11 mouse cellular contexts compared by ENCODE assay signal in genomic region chr7:135617776-135618175, GRCm38 (mm10).
A peak's percentile ranks its signal among the peaks of the same experiment; 100 is the strongest.
DNase-seq lines count a peak whose midpoint lies in the region; ATAC-seq and TF ChIP-seq lines count a peak whose summit lies in the region.
"Had no signal": no experiment of that assay in that cellular context is flagged by ENCODE, and none has a peak within 500 bp of the region (broad histone marks: within the 10 kb centered on the region; RNA-seq: fewer than 3 reads in every experiment).

No protein-coding gene starts in this region.

- peak; percentile 59 for DNase-seq in hindbrain, embryonic 11.5 days (ENCODE audit: low spot score)
- DNase-seq in hindbrain, embryonic 10.5 days (ENCODE audit: low spot score), result no peak
- DNase-seq in left cerebral cortex, postnatal 4 days, result peak; percentile 21
- peak; percentile 59 for DNase-seq in right cerebral cortex, postnatal 14 days
- DNase-seq in liver, embryonic 11.5 days (ENCODE audit: low spot score), result no peak
- DNase-seq in heart, adult 2 months, result no peak
- DNase-seq: embryo, embryonic 11 days; heart, adult 18-20 months had no signal

- intact Hi-C loops in left cerebral cortex, postnatal 4 days (cut with DNase I), result no loop called here
- intact Hi-C loops in heart, adult 2 months (cut with DNase I), result loop anchor here (2.0 kb wide), 1 partner anchor 81 kb away; the partner anchor contains the start of gene Ptpre

- H3K4me3 ChIP-seq in hindbrain, embryonic 11.5 days (ENCODE audit: low read depth, low read length), result no peak overlapping the region
- H3K4me3 ChIP-seq in hindbrain, embryonic 10.5 days, result no peak overlapping the region
- no peak overlapping the region for H3K4me3 ChIP-seq in liver, embryonic 11.5 days (ENCODE audit: low read depth, low read length)
- H3K4me3 ChIP-seq in heart, adult 2 months, result no peak overlapping the region
- H3K4me3 ChIP-seq in kidney, embryonic 16.5 days (ENCODE audit: low read length), result no peak overlapping the region

- no peaks in the 10 kb centered on the region for H3K4me1 ChIP-seq in hindbrain, embryonic 11.5 days (replicated peaks; ENCODE audit: control insufficient read depth, insufficient read depth, low read length)
- 0 out of 2 replicates have a peak, but pooled peaks cover 11% of the 10 kb centered on the region for H3K4me1 ChIP-seq in hindbrain, embryonic 10.5 days (replicated peaks)
- H3K4me1 ChIP-seq in liver, embryonic 11.5 days (replicated peaks; ENCODE audit: control insufficient read depth, insufficient read depth, low read length), result no peaks in the 10 kb centered on the region; the same call in 1 of the 2 replicates
- H3K4me1 ChIP-seq in heart, adult 2 months (ENCODE audit: control insufficient read depth, insufficient read depth, low read length), result no peaks in the 10 kb centered on the region
- peaks cover under 1% of the 10 kb centered on the region; the same call in 1 of the 2 replicates for H3K4me1 ChIP-seq in kidney, embryonic 16.5 days (ENCODE audit: insufficient read depth, low read length)

- H3K27me3 ChIP-seq in hindbrain, embryonic 11.5 days (ENCODE audit: control insufficient read depth, insufficient read depth, low read length), result no peaks in the 10 kb centered on the region
- H3K27me3 ChIP-seq in hindbrain, embryonic 10.5 days (ENCODE audit: insufficient read depth, poor library complexity, severe bottlenecking), result no peaks in the 10 kb centered on the region
- no peaks in the 10 kb centered on the region for H3K27me3 ChIP-seq in liver, embryonic 11.5 days (replicated peaks; ENCODE audit: control insufficient read depth, insufficient read depth, low read length)
- H3K27me3 ChIP-seq in heart, adult 2 months (ENCODE audit: control insufficient read depth, insufficient read depth, low read length), result no peaks in the 10 kb centered on the region
- H3K27me3 ChIP-seq in kidney, embryonic 16.5 days (ENCODE audit: insufficient read depth, low read length), result no peaks in the 10 kb centered on the region

- no peak for TF ChIP-seq EP300 in heart, adult 2 months (IDR thresholded peaks at IDR 0.05; ENCODE audit: insufficient read depth, low read depth, low read length)

- ATAC-seq in hindbrain, embryonic 11.5 days (ENCODE audit: low FRiP score), result no peak
- ATAC-seq in frontal cortex, adult (ENCODE audit: low TSS enrichment), result 0 out of 2 replicates have a peak, but pooled peaks have one; percentile 39
- ATAC-seq in liver, embryonic 11.5 days (replicated peaks; ENCODE audit: low FRiP score), result no peak
- ATAC-seq in kidney, embryonic 16.5 days (ENCODE audit: low FRiP score, low TSS enrichment), result no peak

- no peaks in the 10 kb centered on the region for H3K79me2 ChIP-seq in heart, adult 2 months (replicated peaks; ENCODE audit: control insufficient read depth, insufficient read depth, low read length)

- 62% methylated on average over 11 of the region's 11 CpGs for WGBS in hindbrain, embryonic 11.5 days
- WGBS in hindbrain, embryonic 10.5 days, result 75% methylated on average over 11 of the region's 11 CpGs
- 84% methylated on average over 11 of the region's 11 CpGs for WGBS in liver, embryonic 11.5 days
- 84% methylated on average over 11 of the region's 11 CpGs for WGBS in heart, adult 2 months
- 83% methylated on average over 11 of the region's 11 CpGs for WGBS in kidney, embryonic 16.5 days

- no peaks in the 10 kb centered on the region for H3K36me3 ChIP-seq in hindbrain, embryonic 11.5 days (ENCODE audit: control insufficient read depth, insufficient read depth, low read length)
- no peaks in the 10 kb centered on the region for H3K36me3 ChIP-seq in hindbrain, embryonic 10.5 days
- H3K36me3 ChIP-seq in liver, embryonic 11.5 days (ENCODE audit: control insufficient read depth, insufficient read depth, low read length), result no peaks in the 10 kb centered on the region
- no peaks in the 10 kb centered on the region for H3K36me3 ChIP-seq in heart, adult 2 months (ENCODE audit: control insufficient read depth, insufficient read depth, low read length)
- H3K36me3 ChIP-seq in kidney, embryonic 16.5 days (ENCODE audit: insufficient read depth, low read length), result no peaks in the 10 kb centered on the region

- no peaks in the 10 kb centered on the region for H3K9me3 ChIP-seq in hindbrain, embryonic 11.5 days (ENCODE audit: control insufficient read depth, low read length)
- no peaks in the 10 kb centered on the region for H3K9me3 ChIP-seq in hindbrain, embryonic 10.5 days
- H3K9me3 ChIP-seq in liver, embryonic 11.5 days (ENCODE audit: control insufficient read depth, low read length), result no peaks in the 10 kb centered on the region
- H3K9me3 ChIP-seq in kidney, embryonic 16.5 days (ENCODE audit: low read length), result no peaks in the 10 kb centered on the region; the same call in 1 of the 2 replicates

- no peak overlapping the region for H3K27ac ChIP-seq in hindbrain, embryonic 11.5 days (ENCODE audit: low read depth, low read length)
- no peak overlapping the region for H3K27ac ChIP-seq in hindbrain, embryonic 10.5 days
- no peak overlapping the region for H3K27ac ChIP-seq in liver, embryonic 11.5 days (ENCODE audit: low read depth, low read length)
- H3K27ac ChIP-seq in heart, adult 2 months, result no peak overlapping the region
- H3K27ac ChIP-seq in kidney, embryonic 16.5 days (ENCODE audit: low read length), result no peak overlapping the region
- H3K27ac ChIP-seq: kidney, postnatal 0 days had no signal

- H3K9ac ChIP-seq in hindbrain, embryonic 11.5 days (ENCODE audit: low read depth, low read length), result no peak overlapping the region
- no peak overlapping the region for H3K9ac ChIP-seq in liver, embryonic 11.5 days (ENCODE audit: low read depth, low read length)
- H3K9ac ChIP-seq in heart, adult 2 months (ENCODE audit: low read depth, low read length), result no peak overlapping the region
- no peak overlapping the region for H3K9ac ChIP-seq in kidney, embryonic 16.5 days (replicated peaks; ENCODE audit: low read length)

- TF ChIP-seq CTCF in heart, adult 2 months (IDR thresholded peaks at IDR 0.05), result no peak

- H3K4me2 ChIP-seq in hindbrain, embryonic 11.5 days (replicated peaks; ENCODE audit: low read depth, low read length), result no peak overlapping the region
- no peak overlapping the region for H3K4me2 ChIP-seq in liver, embryonic 11.5 days
- no peak overlapping the region for H3K4me2 ChIP-seq in kidney, embryonic 16.5 days (replicated peaks; ENCODE audit: low read depth, low read length)

- TF ChIP-seq POLR2A in heart, adult 2 months (IDR thresholded peaks at IDR 0.05; ENCODE audit: insufficient read depth, low read depth, low read length), result no peak

Comparison
In these comparisons a context has a peak if more than half of its experiments do, and no peak if none do; other contexts are left out.
1. DNase-seq: peak in hindbrain, embryonic 11.5 days (single experiment), left cerebral cortex, postnatal 4 days (single experiment) and right cerebral cortex, postnatal 14 days (single experiment); none in hindbrain, embryonic 10.5 days (single experiment), liver, embryonic 11.5 days (single experiment) and heart, adult 2 months (0 of 2).